ENCODE assay signal across 7 mouse cellular contexts in the genomic region with DNA sequence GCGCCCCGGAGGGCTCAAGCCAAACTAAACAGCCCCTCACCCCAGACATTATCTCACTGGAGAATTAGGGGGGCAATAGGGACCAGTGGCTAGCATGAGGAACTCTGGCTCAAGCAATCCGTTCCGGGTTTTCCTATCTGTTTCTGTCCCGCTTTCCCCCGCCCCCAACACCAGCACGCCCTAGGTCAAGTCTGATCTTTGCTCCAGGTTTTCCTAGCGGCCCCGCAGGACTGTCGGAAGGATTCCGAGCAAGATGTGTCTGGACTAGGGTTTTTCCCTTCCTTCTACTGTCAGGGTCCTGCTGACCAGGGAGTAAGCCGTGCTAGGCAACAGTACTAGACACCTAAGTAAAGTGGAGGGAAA. TPM values are rescaled to one million over a fixed set of nuclear protein-coding genes. Genes with fewer than 3 reads are reported as not detected.
DNase-seq lines count a peak whose midpoint lies in the region; ATAC-seq and TF ChIP-seq lines count a peak whose summit lies in the region.

No protein-coding gene starts in this region.

- no peak overlapping the region for H3K9ac ChIP-seq in embryonic facial prominence, embryonic 11.5 days (replicated peaks; ENCODE audit: low read length)
- peak overlapping the region; percentile 58 for H3K9ac ChIP-seq in kidney, postnatal 0 days (ENCODE audit: low read depth, low read length)

- DNase-seq in G1E (ENCODE audit: low spot score), result no peak
- peak; percentile 86 for DNase-seq in adrenal gland, postnatal 10 days
- peak; percentile 93 for DNase-seq in embryonic facial prominence, embryonic 11.5 days (ENCODE audit: low spot score)
- peak; percentile 94 for DNase-seq in heart, embryonic 10.5 days (ENCODE audit: low spot score)
- DNase-seq in kidney, postnatal 0 days (ENCODE audit: low spot score), result peak; percentile 97
- peak; percentile 83 for DNase-seq in lung, postnatal 14 days
- peak; percentile 63 for DNase-seq in right cerebral cortex, postnatal 14 days

- TF ChIP-seq CTCF in G1E (IDR thresholded peaks at IDR 0.05; ENCODE audit: low read depth, low read length), result no peak
- no peak for TF ChIP-seq CTCF in kidney, postnatal 0 days (IDR thresholded peaks at IDR 0.05; ENCODE audit: low read depth)

- H3K36me3 ChIP-seq in G1E (replicated peaks), result peaks cover 29% of the 10 kb centered on the region
- no peaks in the 10 kb centered on the region for H3K36me3 ChIP-seq in embryonic facial prominence, embryonic 11.5 days (replicated peaks; ENCODE audit: control insufficient read depth, insufficient read depth, low read depth, low read length)
- peaks cover 6% of the 10 kb centered on the region; the same call in 1 of the 2 replicates for H3K36me3 ChIP-seq in heart, embryonic 10.5 days
- H3K36me3 ChIP-seq in kidney, postnatal 0 days (ENCODE audit: insufficient read depth, low read length), result no peaks in the 10 kb centered on the region

- no peak for ATAC-seq in G1E (ENCODE audit: extremely low read depth, insufficient number of reproducible peaks, low FRiP score, poor library complexity, severe bottlenecking)
- no peak for ATAC-seq in embryonic facial prominence, embryonic 11.5 days (replicated peaks; ENCODE audit: insufficient number of reproducible peaks, low FRiP score, low TSS enrichment, low read depth)
- ATAC-seq in kidney, postnatal 0 days (replicated peaks; ENCODE audit: low FRiP score, low read depth), result peak; percentile 15

- no peak overlapping the region; the same call in 1 of the 2 replicates for H3K27ac ChIP-seq in embryonic facial prominence, embryonic 11.5 days (replicated peaks; ENCODE audit: low read depth, low read length)
- peak overlapping the region; percentile 93 for H3K27ac ChIP-seq in heart, embryonic 10.5 days
- H3K27ac ChIP-seq in kidney, postnatal 0 days, result peak overlapping the region; percentile 91

- H3K4me3 ChIP-seq in G1E (ENCODE audit: low read depth, low read length), result peak overlapping the region; percentile 83
- H3K4me3 ChIP-seq in embryonic facial prominence, embryonic 11.5 days (ENCODE audit: low read depth, low read length), result peak overlapping the region; percentile 43
- peak overlapping the region; percentile 79 for H3K4me3 ChIP-seq in heart, embryonic 10.5 days
- peak overlapping the region; percentile 51 for H3K4me3 ChIP-seq in kidney, postnatal 0 days (replicated peaks; ENCODE audit: low read depth, low read length)

- H3K9me3 ChIP-seq in G1E (replicated peaks), result no peaks in the 10 kb centered on the region
- no peaks in the 10 kb centered on the region for H3K9me3 ChIP-seq in embryonic facial prominence, embryonic 11.5 days (replicated peaks; ENCODE audit: control insufficient read depth, low read length)
- no peaks in the 10 kb centered on the region for H3K9me3 ChIP-seq in heart, embryonic 10.5 days
- no peaks in the 10 kb centered on the region for H3K9me3 ChIP-seq in kidney, postnatal 0 days (replicated peaks; ENCODE audit: low read length)

- peaks cover 62% of the 10 kb centered on the region for H3K4me1 ChIP-seq in G1E (ENCODE audit: insufficient read depth, low read depth, low read length)
- H3K4me1 ChIP-seq in embryonic facial prominence, embryonic 11.5 days (ENCODE audit: control insufficient read depth, insufficient read depth, low read length), result peaks cover 16% of the 10 kb centered on the region
- H3K4me1 ChIP-seq in heart, embryonic 10.5 days, result peaks cover 70% of the 10 kb centered on the region
- peaks cover 26% of the 10 kb centered on the region for H3K4me1 ChIP-seq in kidney, postnatal 0 days (replicated peaks; ENCODE audit: insufficient read depth, low read length)

- H3K27me3 ChIP-seq in G1E (ENCODE audit: insufficient read depth, low read length), result no peaks in the 10 kb centered on the region
- H3K27me3 ChIP-seq in embryonic facial prominence, embryonic 11.5 days (ENCODE audit: control insufficient read depth, insufficient read depth, low read length), result peaks cover 20% of the 10 kb centered on the region
- peaks cover 5% of the 10 kb centered on the region; the same call in 1 of the 2 replicates for H3K27me3 ChIP-seq in heart, embryonic 10.5 days (ENCODE audit: insufficient read depth, poor library complexity, severe bottlenecking)
- H3K27me3 ChIP-seq in kidney, postnatal 0 days (ENCODE audit: insufficient read depth, low read length), result no peaks in the 10 kb centered on the region

- 1% methylated on average over 12 of the region's 12 CpGs for WGBS in embryonic facial prominence, embryonic 11.5 days
- WGBS in heart, embryonic 10.5 days, result under 1% methylated on average over 10 of the region's 12 CpGs
- WGBS in kidney, postnatal 0 days, result under 1% methylated on average over 12 of the region's 12 CpGs

- H3K4me2 ChIP-seq in embryonic facial prominence, embryonic 11.5 days (ENCODE audit: low read depth, low read length), result peak overlapping the region; percentile 83
- H3K4me2 ChIP-seq in kidney, postnatal 0 days (ENCODE audit: low read length), result peak overlapping the region; percentile 99

RNA-seq across cellular contexts. Expression of a gene that starts 0.3 kb away (rescaled TPM):
- total RNA-seq in G1E (2014; fragmentation: Nextera tagmentation) (32.9 and 34.2 TPM in 2 replicates), G1E (2017) (23.3 and 31.4 TPM in 2 replicates)
- polyA plus RNA-seq in G1E (2012), result 123 and 126 TPM in 2 replicates
- total RNA-seq in adrenal gland, postnatal 10 days (2021), result 10 to 100 TPM; 62.3 to 62.4 TPM
- 0.49 and 1.1 TPM in 2 replicates for polyA plus RNA-seq in embryonic facial prominence, embryonic 11.5 days (2014; fragmentation: Nextera tagmentation; extraction: Ambion mirVana)
- polyA plus RNA-seq in heart, embryonic 10.5 days (2016; fragmentation: Nextera tagmentation; extraction: Ambion mirVana), result 1.4 and 1.9 TPM in 2 replicates
- polyA plus RNA-seq in kidney, postnatal 0 days (2015; fragmentation: Nextera tagmentation; extraction: Ambion mirVana), result 4.3 TPM in 2 replicates

RNA-seq across cellular contexts. Expression of a gene that starts 7.7 kb away (rescaled TPM):
- total RNA-seq in G1E (2014; fragmentation: Nextera tagmentation), result 3.7 and 6.7 TPM in 2 replicates
- total RNA-seq in G1E (2017), result 0.98 and 1.8 TPM in 2 replicates
- polyA plus RNA-seq in G1E (2012), result 0.03 and 0.12 TPM in 2 replicates
- under 1 TPM in 1 of 2 experiments, not detected in 1; 0.24 TPM for total RNA-seq in adrenal gland, postnatal 10 days (2021)
- 0.80 TPM in 1 of 2 replicates, not detected in the other for polyA plus RNA-seq in embryonic facial prominence, embryonic 11.5 days (2014; fragmentation: Nextera tagmentation; extraction: Ambion mirVana)
- polyA plus RNA-seq in heart, embryonic 10.5 days (2016; fragmentation: Nextera tagmentation; extraction: Ambion mirVana), result not detected in 2 replicates
- polyA plus RNA-seq in kidney, postnatal 0 days (2015; fragmentation: Nextera tagmentation; extraction: Ambion mirVana), result 0.16 TPM in 1 of 2 replicates, not detected in the other

RNA-seq across cellular contexts. Expression of a gene that starts 16.8 kb away (rescaled TPM):
- 19.7 and 22.0 TPM in 2 replicates for total RNA-seq in G1E (2014; fragmentation: Nextera tagmentation)
- 18.0 and 22.0 TPM in 2 replicates for total RNA-seq in G1E (2017)
- polyA plus RNA-seq in G1E (2012), result 12.5 and 17.8 TPM in 2 replicates
- total RNA-seq in adrenal gland, postnatal 10 days (2021), result 10 to 100 TPM; 49.4 to 54.6 TPM
- polyA plus RNA-seq in embryonic facial prominence, embryonic 11.5 days (2014; fragmentation: Nextera tagmentation; extraction: Ambion mirVana), result 23.8 and 24.4 TPM in 2 replicates
- 30.7 and 40.3 TPM in 2 replicates for polyA plus RNA-seq in heart, embryonic 10.5 days (2016; fragmentation: Nextera tagmentation; extraction: Ambion mirVana)
- polyA plus RNA-seq in kidney, postnatal 0 days (2015; fragmentation: Nextera tagmentation; extraction: Ambion mirVana), result 28.8 and 29.8 TPM in 2 replicates

RNA-seq across cellular contexts. Expression of a gene that starts 23.3 kb away (rescaled TPM):
- 92.2 and 99.8 TPM in 2 replicates for total RNA-seq in G1E (2014; fragmentation: Nextera tagmentation)
- total RNA-seq in G1E (2017), result 182 and 184 TPM in 2 replicates
- polyA plus RNA-seq in G1E (2012), result 75.1 and 86.2 TPM in 2 replicates
- 10 to 100 TPM; 39.8 to 43.2 TPM for total RNA-seq in adrenal gland, postnatal 10 days (2021)
- 648 and 668 TPM in 2 replicates for polyA plus RNA-seq in embryonic facial prominence, embryonic 11.5 days (2014; fragmentation: Nextera tagmentation; extraction: Ambion mirVana)
- polyA plus RNA-seq in heart, embryonic 10.5 days (2016; fragmentation: Nextera tagmentation; extraction: Ambion mirVana), result 465 and 589 TPM in 2 replicates
- 315 and 326 TPM in 2 replicates for polyA plus RNA-seq in kidney, postnatal 0 days (2015; fragmentation: Nextera tagmentation; extraction: Ambion mirVana)

RNA-seq across cellular contexts. Expression of a gene that starts 23.4 kb away (rescaled TPM):
- 61.7 and 124 TPM in 2 replicates for total RNA-seq in G1E (2014; fragmentation: Nextera tagmentation)
- total RNA-seq in G1E (2017), result 40.9 and 47.6 TPM in 2 replicates
- 111 and 118 TPM in 2 replicates for polyA plus RNA-seq in G1E (2012)
- 100 to 1,000 TPM in 1 of 2 experiments, 10 to 100 TPM in 1; 94.4 to 108 TPM for total RNA-seq in adrenal gland, postnatal 10 days (2021)
- 43.6 and 53.0 TPM in 2 replicates for polyA plus RNA-seq in embryonic facial prominence, embryonic 11.5 days (2014; fragmentation: Nextera tagmentation; extraction: Ambion mirVana)
- 72.2 and 79.5 TPM in 2 replicates for polyA plus RNA-seq in heart, embryonic 10.5 days (2016; fragmentation: Nextera tagmentation; extraction: Ambion mirVana)
- polyA plus RNA-seq in kidney, postnatal 0 days (2015; fragmentation: Nextera tagmentation; extraction: Ambion mirVana), result 72.0 and 73.2 TPM in 2 replicates

Comparison
In these comparisons a context has a peak if more than half of its experiments do, and no peak if none do; other contexts are left out.
1. RNA of a gene that starts 0.3 kb away (polyA plus RNA-seq): 123 to 126 TPM in G1E; 4.3 TPM in kidney, postnatal 0 days, 1.4 to 1.9 TPM in heart, embryonic 10.5 days and 0.49 to 1.1 TPM in embryonic facial prominence, embryonic 11.5 days; every median in the first group is over 10 times any median in the second.
2. Peak in every context shown above with its lines, with median percentiles within 50 percentile points of each other: H3K4me3 ChIP-seq.